Mouse (Mus musculus) liver, adult 2 months (tissue): ENCODE measurements around the gene Nans. TPM values are rescaled to one million over a fixed set of nuclear protein-coding genes. Genes with fewer than 3 reads are reported as not detected.
A peak's percentile ranks its signal among the peaks of the same experiment; 100 is the strongest.

Experiments
- DNase-seq: peaks from one replicate; pipeline ENCODE4 v3.0.0-alpha.2; 2011; ENCODE audit warnings: low read depth, low spot score; ENCODE audit errors: extremely low read depth
- H3K27ac ChIP-seq: fragments of 200-500 bp; replicated peaks from 2 replicates; pipeline ENCODE4 v1.5.1; 2012; ENCODE audit warnings: low read depth, mild to moderate bottlenecking, control low read depth, inconsistent platforms, low read length; ENCODE audit not compliant: insufficient read depth
- H3K27me3 ChIP-seq: fragments of 200-500 bp; 2 replicates; pipeline ENCODE4 v1.6.1; 2012; ENCODE audit warnings: mild to moderate bottlenecking, moderate library complexity, low read length, inconsistent platforms; ENCODE audit not compliant: control insufficient read depth, insufficient read depth
- H3K36me3 ChIP-seq: fragments of 200-500 bp; 2 replicates; pipeline ENCODE4 v1.6.1; 2012; ENCODE audit warnings: low read length, inconsistent platforms; ENCODE audit not compliant: control insufficient read depth, insufficient read depth
- H3K4me1 ChIP-seq: fragments of 200-500 bp; 2 replicates; pipeline ENCODE4 v1.6.1; 2011; ENCODE audit warnings: low read length; ENCODE audit not compliant: control insufficient read depth, insufficient read depth
- H3K4me3 ChIP-seq: fragments of 200-500 bp; 2 replicates; pipeline ENCODE4 v1.5.1; 2011; ENCODE audit warnings: low read depth, mild to moderate bottlenecking, control low read depth, low read length, moderate library complexity; ENCODE audit not compliant: insufficient read depth
- H3K79me2 ChIP-seq: fragments of 200-500 bp; 2 replicates; pipeline ENCODE4 v1.6.1; 2012; ENCODE audit warnings: inconsistent platforms, mild to moderate bottlenecking, low read length, moderate library complexity; ENCODE audit not compliant: control insufficient read depth, insufficient read depth
- H3K9ac ChIP-seq: fragments of 200-500 bp; 2 replicates; pipeline ENCODE4 v1.6.1; 2012; ENCODE audit warnings: low read depth, mild to moderate bottlenecking, control low read depth, inconsistent platforms, low read length
- CTCF ChIP-seq: fragments of 200-500 bp; IDR thresholded peaks from 2 replicates; pipeline ENCODE4 v1.5.1; 2011; ENCODE audit warnings: low read depth, low read length, control low read depth
- POLR2A ChIP-seq: fragments of 200-500 bp; IDR thresholded peaks from 2 replicates; pipeline ENCODE4 v1.6.1; 2011; ENCODE audit warnings: low read length, control low read depth; ENCODE audit not compliant: insufficient read depth; ENCODE audit errors: extremely low read depth
- WGBS: fragments of 180-500 bp; shearing (Covaris S2); methylation state at CpG from one replicate; pipeline ENCODE4 v1.1.7; 2018; 5-methylcytosine and 5-hydroxymethylcytosine counted together
- polyA plus RNA-seq: library from polyadenylated mRNA; depleted of rRNA; stranded (reverse); fragments of >200 nt; gene quantifications from 2 replicates; pipeline ENCODE4 v1.2.3, GENCODE M21; 2012; rRNA removed
- total RNA-seq: library from RNA; depleted of rRNA; stranded (reverse); fragments of >200 nt; gene quantifications from 2 replicates; pipeline ENCODE4 v1.2.3, GENCODE M21; 2014; rRNA removed

Gene Nans
- total and polyA plus RNA-seq, 2 experiments: 11.5 to 14.3 TPM

GRCm38 (mm10) chr4:46545498-46545897 is 56.5 kb downstream of the Nans start:
- Histone ChIP-seq H3K36me3 (no peaks in the 10 kb centered on the region), H3K4me1 (no peaks in the 10 kb centered on the region; the same call in 1 of the 2 replicates), H3K79me2 (no peaks in the 10 kb centered on the region), H3K27ac (no peak overlapping the region), H3K9ac (no peak overlapping the region), H3K27me3 (no peaks in the 10 kb centered on the region), H3K4me3 (no peak overlapping the region)
- 20% methylated on average over 9 of the region's 9 CpGs for WGBS
- TF ChIP-seq POLR2A (no peak), CTCF (peak; percentile 77)
- peak; percentile 58 for DNase-seq

GRCm38 (mm10) chr4:46546709-46547108 is 57.7 kb downstream of the Nans start:
- 65% methylated on average over 6 of the region's 6 CpGs for WGBS
- Histone ChIP-seq H3K27ac (no peak overlapping the region), H3K9ac (no peak overlapping the region), H3K4me1 (no peaks in the 10 kb centered on the region; the same call in 1 of the 2 replicates), H3K36me3 (no peaks in the 10 kb centered on the region), H3K4me3 (no peak overlapping the region), H3K27me3 (no peaks in the 10 kb centered on the region), H3K79me2 (no peaks in the 10 kb centered on the region)
- DNase-seq: no peak
- no peak for TF ChIP-seq CTCF

- Histone ChIP-seq H3K9ac (no peak overlapping the region), H3K79me2 (no peaks in the 10 kb centered on the region), H3K36me3 (no peaks in the 10 kb centered on the region), H3K27ac (no peak overlapping the region), H3K4me3 (no peak overlapping the region), H3K27me3 (no peaks in the 10 kb centered on the region), H3K4me1 (0 out of 2 replicates have a peak, but pooled peaks cover 2% of the 10 kb centered on the region)
- TF ChIP-seq POLR2A (no peak), CTCF (no peak)
- 93% methylated on average over 10 of the region's 10 CpGs for WGBS
- DNase-seq: no peak
Measured at GRCm38 (mm10) chr4:46549979-46550378, 60.9 kb downstream of the Nans start.

GRCm38 (mm10) chr4:46550406-46550805 is 61.4 kb downstream of the Nans start:
- H3K36me3 ChIP-seq: no peaks in the 10 kb centered on the region
- H3K27ac ChIP-seq: no peak overlapping the region
- 75% methylated on average over 8 of the region's 8 CpGs for WGBS
- H3K4me3 ChIP-seq: no peak overlapping the region
- no peaks in the 10 kb centered on the region for H3K27me3 ChIP-seq
- DNase-seq: no peak
- TF ChIP-seq POLR2A (no peak), CTCF (no peak)
- no peak overlapping the region for H3K9ac ChIP-seq
- no peaks in the 10 kb centered on the region for H3K79me2 ChIP-seq
- H3K4me1 ChIP-seq: 0 out of 2 replicates have a peak, but pooled peaks cover 2% of the 10 kb centered on the region

Other genes with a start within 250 kb of the Nans start
- not detected in 2 replicates for gene Foxe1, start 145.6 kb upstream of the Nans start, total RNA-seq
- 0.04 TPM in 1 of 2 replicates, not detected in the other for gene Foxe1, start 145.6 kb upstream of the Nans start, polyA plus RNA-seq
- gene Trmo, start 99.8 kb upstream of the Nans start, total RNA-seq: 4.0 and 4.6 TPM in 2 replicates
- gene Trmo, start 99.8 kb upstream of the Nans start, polyA plus RNA-seq: 3.3 and 4.5 TPM in 2 replicates
- gene Hemgn, start 75.7 kb upstream of the Nans start, total RNA-seq: not detected in 2 replicates
- gene Hemgn, start 75.7 kb upstream of the Nans start, polyA plus RNA-seq: not detected in 2 replicates
- 3.5 and 4.8 TPM in 2 replicates for gene Anp32b, start 38.3 kb upstream of the Nans start, total RNA-seq
- 6.1 and 7.1 TPM in 2 replicates for gene Anp32b, start 38.3 kb upstream of the Nans start, polyA plus RNA-seq
- gene Trim14, start 46.9 kb downstream of the Nans start, total RNA-seq: 21.3 and 26.5 TPM in 2 replicates
- 24.9 and 28.6 TPM in 2 replicates for gene Trim14, start 46.9 kb downstream of the Nans start, polyA plus RNA-seq
- gene Coro2a, start 113.0 kb downstream of the Nans start, total RNA-seq: 0.83 and 1.5 TPM in 2 replicates
- gene Coro2a, start 113.0 kb downstream of the Nans start, polyA plus RNA-seq: 0.76 and 1.0 TPM in 2 replicates
- gene Tbc1d2, start 161.0 kb downstream of the Nans start, total RNA-seq: 0.40 and 0.55 TPM in 2 replicates
- gene Tbc1d2, start 161.0 kb downstream of the Nans start, polyA plus RNA-seq: 0.94 and 1.3 TPM in 2 replicates